8 mouse cellular contexts compared by ENCODE assay signal in genomic region chr1:93804818-93805217, GRCm38 (mm10). TPM values are rescaled to one million over a fixed set of nuclear protein-coding genes. Genes with fewer than 3 reads are reported as not detected.
DNase-seq lines count a peak whose midpoint lies in the region; ATAC-seq and TF ChIP-seq lines count a peak whose summit lies in the region.

No protein-coding gene starts in this region.

- peak overlapping the region; percentile 90; the same call in 1 of the 2 replicates for H3K9ac ChIP-seq in ES-Bruce4 (ENCODE audit: low read depth, poor library complexity, severe bottlenecking)
- peak overlapping the region; percentile 83; the same call in 1 of the 2 replicates for H3K9ac ChIP-seq in hindbrain, embryonic 11.5 days (ENCODE audit: low read depth, low read length)

- DNase-seq in heart, embryonic 10.5 days (ENCODE audit: low spot score) = no peak
- DNase-seq in heart, postnatal 14 days = no peak
- DNase-seq in hindbrain, embryonic 11.5 days (ENCODE audit: low spot score) = no peak
- DNase-seq in adipocyte (ENCODE audit: low spot score) = no peak
- no peak for DNase-seq in spleen, adult 18-20 months
- DNase-seq in retina, embryonic 14.5 days (ENCODE audit: low spot score) = no peak

- TF ChIP-seq POLR2A in ES-Bruce4 (IDR thresholded peaks at IDR 0.05; ENCODE audit: insufficient read depth, low read length) = no peak

- TF ChIP-seq CTCF in ES-Bruce4 (IDR thresholded peaks at IDR 0.05; ENCODE audit: low read depth, low read length) = no peak

- TF ChIP-seq EP300 in ES-Bruce4 (IDR thresholded peaks at IDR 0.05; ENCODE audit: insufficient read depth, low read depth, low read length) = no peak

- H3K79me2 ChIP-seq in macrophage (ENCODE audit: inconsistent target) = peaks cover 45% of the 10 kb centered on the region

- no peaks in the 10 kb centered on the region for H3K9me3 ChIP-seq in heart, embryonic 10.5 days
- H3K9me3 ChIP-seq in ES-Bruce4 (replicated peaks; ENCODE audit: control insufficient read depth, insufficient read depth, low read length, poor library complexity, severe bottlenecking) = no peaks in the 10 kb centered on the region
- H3K9me3 ChIP-seq in hindbrain, embryonic 11.5 days (ENCODE audit: control insufficient read depth, low read length) = no peaks in the 10 kb centered on the region

- peak overlapping the region; percentile 98 for H3K27ac ChIP-seq in heart, embryonic 10.5 days
- no peak overlapping the region for H3K27ac ChIP-seq in ES-Bruce4 (ENCODE audit: insufficient read depth, low read length)
- H3K27ac ChIP-seq in hindbrain, embryonic 11.5 days (ENCODE audit: low read depth, low read length) = no peak overlapping the region
- H3K27ac ChIP-seq in macrophage = no peak overlapping the region

- intact Hi-C loops in heart, postnatal 14 days (cut with DNase I) = loop anchor here (5.0 kb wide), 4 partner anchors 53 to 293 kb away; partner anchors contain the start of genes Atg4b, Farp2 and Thap4

- ATAC-seq in hindbrain, embryonic 11.5 days (ENCODE audit: low FRiP score) = no peak

- peak overlapping the region; percentile 74 for H3K4me2 ChIP-seq in hindbrain, embryonic 11.5 days (replicated peaks; ENCODE audit: low read depth, low read length)

- H3K36me3 ChIP-seq in heart, embryonic 10.5 days = peaks cover 43% of the 10 kb centered on the region
- H3K36me3 ChIP-seq in ES-Bruce4 (ENCODE audit: control insufficient read depth, insufficient read depth, low read length, poor library complexity, severe bottlenecking) (peaks cover 19% of the 10 kb centered on the region), macrophage (ENCODE audit: inconsistent target) (peaks cover 25% of the 10 kb centered on the region; the same call in 1 of the 2 replicates)
- H3K36me3 ChIP-seq in hindbrain, embryonic 11.5 days (ENCODE audit: control insufficient read depth, insufficient read depth, low read length) = peaks cover 12% of the 10 kb centered on the region

- peak overlapping the region; percentile 82 for H3K4me3 ChIP-seq in heart, embryonic 10.5 days
- H3K4me3 ChIP-seq in ES-Bruce4 (ENCODE audit: low read depth, low read length) (peak overlapping the region; percentile 98), macrophage (ENCODE audit: inconsistent target) (peak overlapping the region; percentile 59)
- peak overlapping the region; percentile 82 for H3K4me3 ChIP-seq in hindbrain, embryonic 11.5 days (ENCODE audit: low read depth, low read length)

- 42% methylated on average over 4 of the region's 4 CpGs for WGBS in heart, embryonic 10.5 days
- WGBS in hindbrain, embryonic 11.5 days = 87% methylated on average over 4 of the region's 4 CpGs
- WGBS in macrophage (ENCODE audit: missing documents) = 79% methylated on average over 4 of the region's 4 CpGs

- peaks cover 31% of the 10 kb centered on the region for H3K4me1 ChIP-seq in heart, embryonic 10.5 days
- H3K4me1 ChIP-seq in ES-Bruce4 (ENCODE audit: control insufficient read depth, insufficient read depth, low read length) = peaks cover 2% of the 10 kb centered on the region
- H3K4me1 ChIP-seq in hindbrain, embryonic 11.5 days (replicated peaks; ENCODE audit: control insufficient read depth, insufficient read depth, low read length) = no peaks in the 10 kb centered on the region; the same call in 1 of the 2 replicates

- H3K27me3 ChIP-seq in heart, embryonic 10.5 days (ENCODE audit: insufficient read depth, poor library complexity, severe bottlenecking) = no peaks in the 10 kb centered on the region
- H3K27me3 ChIP-seq in ES-Bruce4 (ENCODE audit: control insufficient read depth, insufficient read depth, low read length, poor library complexity, severe bottlenecking) = no peaks in the 10 kb centered on the region
- H3K27me3 ChIP-seq in hindbrain, embryonic 11.5 days (ENCODE audit: control insufficient read depth, insufficient read depth, low read length) = no peaks in the 10 kb centered on the region

RNA-seq across cellular contexts. Expression of gene Ing5, which starts 1.1 kb away (rescaled TPM):
- polyA plus RNA-seq in heart, embryonic 10.5 days (2016; fragmentation: Nextera tagmentation; extraction: Ambion mirVana) = 20.3 and 21.1 TPM in 2 replicates
- 10 to 100 TPM in 1 of 2 experiments, 1 to 10 TPM in 1; 8.3 to 10.6 TPM for total RNA-seq in heart, postnatal 14 days (2021)
- 33.9 and 34.2 TPM in 2 replicates for polyA plus RNA-seq in ES-Bruce4 (2011; ENCODE audit: insufficient read depth, insufficient read length, low read depth, missing spikeins)
- 14.7 and 15.0 TPM in 2 replicates for polyA plus RNA-seq in hindbrain, embryonic 11.5 days (2014; fragmentation: Nextera tagmentation; extraction: Ambion mirVana)
- 10 to 100 TPM in 21 of 26 experiments, 1 to 10 TPM in 5; 7.2 to 20.3 (median 13.5) TPM for total RNA-seq in macrophage (2018; cell fraction: chromatin; rRNA removed)
- 10 to 100 TPM in 10 of 26 experiments, 1 to 10 TPM in 16; 5.6 to 12.0 (median 9.6) TPM for total RNA-seq in macrophage (2018; cell fraction: cytosol; rRNA removed)
- 10 to 100 TPM in 23 of 26 experiments, 1 to 10 TPM in 3; 9.1 to 21.4 (median 12.5) TPM for total RNA-seq in macrophage (2018; cell fraction: nucleus; rRNA removed)
- polyA plus RNA-seq in macrophage (2018) = 5.8 to 10.8 TPM (median 6.5 TPM) in 3 replicates

RNA-seq across cellular contexts. Expression of gene Dtymk, which starts 3.1 kb away (rescaled TPM):
- polyA plus RNA-seq in heart, embryonic 10.5 days (2016; fragmentation: Nextera tagmentation; extraction: Ambion mirVana) = 214 and 261 TPM in 2 replicates
- total RNA-seq in heart, postnatal 14 days (2021) = 10 to 100 TPM; 33.0 to 33.9 TPM
- polyA plus RNA-seq in ES-Bruce4 (2011; ENCODE audit: insufficient read depth, insufficient read length, low read depth, missing spikeins) = 179 and 191 TPM in 2 replicates
- 221 and 230 TPM in 2 replicates for polyA plus RNA-seq in hindbrain, embryonic 11.5 days (2014; fragmentation: Nextera tagmentation; extraction: Ambion mirVana)
- 10 to 100 TPM in 23 of 26 experiments, 1 to 10 TPM in 3; 5.5 to 76.8 (median 35.1) TPM for total RNA-seq in macrophage (2018; cell fraction: chromatin; rRNA removed)
- total RNA-seq in macrophage (2018; cell fraction: cytosol; rRNA removed) = 10 to 100 TPM; 10.0 to 23.9 (median 16.8) TPM
- total RNA-seq in macrophage (2018; cell fraction: nucleus; rRNA removed) = 100 to 1,000 TPM in 1 of 26 experiments, 10 to 100 TPM in 22, 1 to 10 TPM in 3; 6.6 to 162 (median 40.9) TPM
- 11.9 to 58.0 TPM (median 15.6 TPM) in 3 replicates for polyA plus RNA-seq in macrophage (2018)

RNA-seq across cellular contexts. Expression of gene D2hgdh, which starts 19.9 kb away (rescaled TPM):
- polyA plus RNA-seq in heart, embryonic 10.5 days (2016; fragmentation: Nextera tagmentation; extraction: Ambion mirVana) = 14.8 and 18.3 TPM in 2 replicates
- total RNA-seq in heart, postnatal 14 days (2021) = 10 to 100 TPM; 29.3 to 29.5 TPM
- polyA plus RNA-seq in ES-Bruce4 (2011; ENCODE audit: insufficient read depth, insufficient read length, low read depth, missing spikeins) (17.6 and 23.4 TPM in 2 replicates), macrophage (2018) (8.4 to 9.9 TPM (median 9.6 TPM) in 3 replicates)
- 9.5 and 11.9 TPM in 2 replicates for polyA plus RNA-seq in hindbrain, embryonic 11.5 days (2014; fragmentation: Nextera tagmentation; extraction: Ambion mirVana)
- total RNA-seq in macrophage (2018; cell fraction: chromatin; rRNA removed) = 100 to 1,000 TPM in 1 of 26 experiments, 10 to 100 TPM in 24, 1 to 10 TPM in 1; 9.3 to 129 (median 42.8) TPM
- total RNA-seq in macrophage (2018; cell fraction: cytosol; rRNA removed) = 10 to 100 TPM in 10 of 26 experiments, 1 to 10 TPM in 16; 5.8 to 14.7 (median 9.0) TPM
- 10 to 100 TPM in 23 of 26 experiments, 1 to 10 TPM in 3; 8.0 to 60.5 (median 23.7) TPM for total RNA-seq in macrophage (2018; cell fraction: nucleus; rRNA removed)

RNA-seq across cellular contexts. Expression of gene Thap4, which starts 50.2 kb away (rescaled TPM):
- 42.9 and 56.5 TPM in 2 replicates for polyA plus RNA-seq in heart, embryonic 10.5 days (2016; fragmentation: Nextera tagmentation; extraction: Ambion mirVana)
- total RNA-seq in heart, postnatal 14 days (2021) = 10 to 100 TPM; 60.5 to 73.5 TPM
- polyA plus RNA-seq in ES-Bruce4 (2011; ENCODE audit: insufficient read depth, insufficient read length, low read depth, missing spikeins) (44.8 and 51.5 TPM in 2 replicates), macrophage (2018) (19.4 to 27.1 TPM (median 20.8 TPM) in 3 replicates)
- polyA plus RNA-seq in hindbrain, embryonic 11.5 days (2014; fragmentation: Nextera tagmentation; extraction: Ambion mirVana) = 34.3 and 43.0 TPM in 2 replicates
- total RNA-seq in macrophage (2018; cell fraction: chromatin; rRNA removed) = 10 to 100 TPM in 17 of 26 experiments, 1 to 10 TPM in 9; 1.8 to 28.6 (median 13.8) TPM
- total RNA-seq in macrophage (2018; cell fraction: cytosol; rRNA removed) = 10 to 100 TPM; 17.0 to 37.1 (median 23.2) TPM
- total RNA-seq in macrophage (2018; cell fraction: nucleus; rRNA removed) = 10 to 100 TPM in 17 of 26 experiments, 1 to 10 TPM in 9; 5.7 to 22.8 (median 12.6) TPM

RNA-seq across cellular contexts. Expression of gene Atg4b, which starts 53.5 kb away (rescaled TPM):
- polyA plus RNA-seq in heart, embryonic 10.5 days (2016; fragmentation: Nextera tagmentation; extraction: Ambion mirVana) = 69.3 and 78.3 TPM in 2 replicates
- total RNA-seq in heart, postnatal 14 days (2021) = 10 to 100 TPM; 40.9 to 41.8 TPM
- 75.9 and 92.7 TPM in 2 replicates for polyA plus RNA-seq in ES-Bruce4 (2011; ENCODE audit: insufficient read depth, insufficient read length, low read depth, missing spikeins)
- 89.7 and 101 TPM in 2 replicates for polyA plus RNA-seq in hindbrain, embryonic 11.5 days (2014; fragmentation: Nextera tagmentation; extraction: Ambion mirVana)
- 100 to 1,000 TPM in 20 of 26 experiments, 10 to 100 TPM in 6; 44.5 to 205 (median 128) TPM for total RNA-seq in macrophage (2018; cell fraction: chromatin; rRNA removed)
- total RNA-seq in macrophage (2018; cell fraction: cytosol; rRNA removed) = 10 to 100 TPM; 15.6 to 37.3 (median 23.3) TPM
- 10 to 100 TPM; 23.7 to 95.5 (median 49.6) TPM for total RNA-seq in macrophage (2018; cell fraction: nucleus; rRNA removed)
- 35.6 to 47.4 TPM (median 36.8 TPM) in 3 replicates for polyA plus RNA-seq in macrophage (2018)
